8 mouse cellular contexts compared by ENCODE assay signal in genomic region chr16:23225069-23225721, GRCm38 (mm10). TPM values are rescaled to one million over a fixed set of nuclear protein-coding genes. Genes with fewer than 3 reads are reported as not detected.
DNase-seq lines count a peak whose midpoint lies in the region; ATAC-seq lines count a peak whose summit lies in the region.

No protein-coding gene starts in this region.

- WGBS in embryonic facial prominence, embryonic 14.5 days: under 1% methylated on average over 32 of the region's 46 CpGs
- WGBS in heart, embryonic 16.5 days: under 1% methylated on average over 45 of the region's 46 CpGs
- WGBS in macrophage (ENCODE audit: missing documents): under 1% methylated on average over 46 of the region's 46 CpGs

- H3K79me2 ChIP-seq in macrophage (ENCODE audit: inconsistent target): peaks cover 38% of the 10 kb centered on the region

- DNase-seq in adrenal gland, adult (ENCODE audit: inconsistent age in 2 of 2, low spot score in 1 of 2): peak; percentile 57 to 87
- DNase-seq in adrenal gland, adult 8-10 months: no peak
- peak; percentile 44 for DNase-seq in NIH3T3 (ENCODE audit: low read depth)
- peak; percentile 87 for DNase-seq in embryonic facial prominence, embryonic 14.5 days (ENCODE audit: low spot score)
- peak; percentile 41 to 55 for DNase-seq in layer of hippocampus, postnatal 10 days (ENCODE audit: low spot score in 2 of 2)
- peak; percentile 63 for DNase-seq in right cerebral cortex, postnatal 4 days

- ATAC-seq in embryonic facial prominence, embryonic 14.5 days (ENCODE audit: low read depth): peak; percentile 60
- ATAC-seq in heart, embryonic 16.5 days (replicated peaks; ENCODE audit: extremely low read depth, insufficient read depth, low FRiP score): peak; percentile 42

- H3K9me3 ChIP-seq in embryonic facial prominence, embryonic 14.5 days (ENCODE audit: control insufficient read depth, low read length): no peaks in the 10 kb centered on the region
- 0 out of 2 replicates have a peak, but pooled peaks cover 2% of the 10 kb centered on the region for H3K9me3 ChIP-seq in heart, embryonic 16.5 days (replicated peaks; ENCODE audit: control insufficient read depth, low read length)

- H3K4me2 ChIP-seq in embryonic facial prominence, embryonic 14.5 days (ENCODE audit: low read depth, low read length): peak overlapping the region; percentile 86
- H3K4me2 ChIP-seq in heart, embryonic 16.5 days (ENCODE audit: low read depth, low read length): peak overlapping the region; percentile 92

- H3K4me1 ChIP-seq in embryonic facial prominence, embryonic 14.5 days (ENCODE audit: control insufficient read depth, insufficient read depth, low read length): peaks cover 20% of the 10 kb centered on the region
- peaks cover 6% of the 10 kb centered on the region; the same call in 1 of the 2 replicates for H3K4me1 ChIP-seq in heart, embryonic 16.5 days (ENCODE audit: control insufficient read depth, insufficient read depth, low read length)

- H3K4me3 ChIP-seq in embryonic facial prominence, embryonic 14.5 days (ENCODE audit: low read depth, low read length): peak overlapping the region; percentile 63
- peak overlapping the region; percentile 73 for H3K4me3 ChIP-seq in heart, embryonic 16.5 days (ENCODE audit: low read length)
- peak overlapping the region; percentile 62 for H3K4me3 ChIP-seq in macrophage (ENCODE audit: inconsistent target)

- H3K9ac ChIP-seq in embryonic facial prominence, embryonic 14.5 days (ENCODE audit: low read depth, low read length): peak overlapping the region; percentile 81
- H3K9ac ChIP-seq in heart, embryonic 16.5 days (ENCODE audit: low read length): peak overlapping the region; percentile 84

- peak overlapping the region; percentile 85 for H3K27ac ChIP-seq in embryonic facial prominence, embryonic 14.5 days (replicated peaks; ENCODE audit: low read depth, low read length)
- H3K27ac ChIP-seq in heart, embryonic 16.5 days (ENCODE audit: low read length): peak overlapping the region; percentile 62
- H3K27ac ChIP-seq in macrophage: peak overlapping the region; percentile 49

- no peaks in the 10 kb centered on the region for H3K36me3 ChIP-seq in embryonic facial prominence, embryonic 14.5 days (ENCODE audit: control insufficient read depth, insufficient read depth, low read length)
- H3K36me3 ChIP-seq in heart, embryonic 16.5 days (ENCODE audit: control insufficient read depth, insufficient read depth): no peaks in the 10 kb centered on the region
- H3K36me3 ChIP-seq in macrophage (ENCODE audit: inconsistent target): no peaks in the 10 kb centered on the region

- no peaks in the 10 kb centered on the region for H3K27me3 ChIP-seq in embryonic facial prominence, embryonic 14.5 days (replicated peaks; ENCODE audit: control insufficient read depth, insufficient read depth, low read length)
- H3K27me3 ChIP-seq in heart, embryonic 16.5 days (ENCODE audit: control insufficient read depth, insufficient read depth, low read length): no peaks in the 10 kb centered on the region

RNA-seq across cellular contexts. Expression of gene St6gal1, which starts 0.7 kb away (rescaled TPM):
- 10 to 100 TPM; 36.7 to 55.6 (median 44.3) TPM for total RNA-seq in adrenal gland, adult 8-10 months (2022)
- 20.3 and 21.0 TPM in 2 replicates for polyA plus RNA-seq in embryonic facial prominence, embryonic 14.5 days (2014; fragmentation: Nextera tagmentation; extraction: Ambion mirVana)
- 12.4 and 15.7 TPM in 2 replicates for polyA plus RNA-seq in heart, embryonic 16.5 days (2015; fragmentation: Nextera tagmentation; extraction: Ambion mirVana)
- total RNA-seq in layer of hippocampus, postnatal 10 days (2021): 10 to 100 TPM; 12.8 to 15.5 TPM
- total RNA-seq in macrophage (2018; cell fraction: chromatin; rRNA removed): 10 to 100 TPM in 12 of 26 experiments, 1 to 10 TPM in 12, under 1 TPM in 2; 0.26 to 52.6 (median 8.3) TPM
- total RNA-seq in macrophage (2018; cell fraction: cytosol; rRNA removed): 10 to 100 TPM in 16 of 26 experiments, 1 to 10 TPM in 10; 5.6 to 72.7 (median 28.0) TPM
- total RNA-seq in macrophage (2018; cell fraction: nucleus; rRNA removed): 10 to 100 TPM in 16 of 26 experiments, 1 to 10 TPM in 10; 6.9 to 68.1 (median 19.1) TPM
- polyA plus RNA-seq in macrophage (2018): 24.0 to 59.9 TPM (median 43.6 TPM) in 3 replicates
